Mouse (Mus musculus) ES-Bruce4 (cell line): Measurements from ENCODE around the gene Plekhg4. TPM values are rescaled to one million over a fixed set of nuclear protein-coding genes. Genes with fewer than 3 reads are reported as not detected.

ENCODE experiments used
- H3K27ac ChIP-seq: 2 replicates; pipeline ENCODE4 v1.5.1; 2012; ENCODE audit warnings: low read length, inconsistent platforms; ENCODE audit not compliant: insufficient read depth
- H3K27me3 ChIP-seq: 2 replicates; pipeline ENCODE4 v1.6.1; 2012; ENCODE audit warnings: mild to moderate bottlenecking, low read length, inconsistent platforms; ENCODE audit not compliant: control insufficient read depth, poor library complexity, insufficient read depth, severe bottlenecking
- H3K36me3 ChIP-seq: 2 replicates; pipeline ENCODE4 v1.6.1; 2012; ENCODE audit warnings: inconsistent platforms, mild to moderate bottlenecking, low read length, moderate library complexity; ENCODE audit not compliant: control insufficient read depth, poor library complexity, insufficient read depth, severe bottlenecking
- H3K4me1 ChIP-seq: one replicate; pipeline ENCODE4 v1.8.1; 2011; ENCODE audit warnings: low read length; ENCODE audit not compliant: control insufficient read depth, insufficient read depth
- H3K4me3 ChIP-seq: 2 replicates; pipeline ENCODE4 v1.5.1; 2011; ENCODE audit warnings: low read depth, mild to moderate bottlenecking, low read length
- H3K9ac ChIP-seq: 2 replicates; pipeline ENCODE4 v1.6.1; 2012; ENCODE audit warnings: low read depth, mild to moderate bottlenecking, inconsistent platforms; ENCODE audit not compliant: poor library complexity, severe bottlenecking
- H3K9me3 ChIP-seq: replicated peaks from 2 replicates; pipeline ENCODE4 v1.6.1; 2012; ENCODE audit warnings: mild to moderate bottlenecking, low read length, inconsistent platforms; ENCODE audit not compliant: control insufficient read depth, poor library complexity, insufficient read depth, severe bottlenecking
- CTCF ChIP-seq: IDR thresholded peaks from one replicate; pipeline ENCODE4 v1.8.1; 2011; ENCODE audit warnings: low read depth, low read length
- EP300 ChIP-seq: IDR thresholded peaks from 2 replicates; pipeline ENCODE4 v1.6.1; 2011; ENCODE audit warnings: low read depth, low read length; ENCODE audit not compliant: insufficient read depth
- POLR2A ChIP-seq: IDR thresholded peaks from one replicate; pipeline ENCODE4 v1.8.1; 2011; ENCODE audit warnings: low read length; ENCODE audit not compliant: insufficient read depth
- polyA plus RNA-seq: library from polyadenylated mRNA; stranded (reverse); fragments of >200 nt; gene quantifications from 2 replicates; pipeline ENCODE4 v1.2.4, GENCODE M21; 2011; ENCODE audit warnings: low read depth; ENCODE audit not compliant: missing spikeins, insufficient read depth, insufficient read length

Gene Plekhg4
- polyA plus RNA-seq, 1 experiment = 3.2 TPM

GRCm38 (mm10) chr8:105331931-105332330, 41.1 kb upstream of the Plekhg4 start:
- Histone ChIP-seq H3K9ac (no peak overlapping the region), H3K4me3 (no peak overlapping the region), H3K4me1 (peaks cover 3% of the 10 kb centered on the region), H3K9me3 (no peaks in the 10 kb centered on the region), H3K36me3 (peaks cover 35% of the 10 kb centered on the region), H3K27ac (no peak overlapping the region), H3K27me3 (no peaks in the 10 kb centered on the region)
- no peak for TF ChIP-seq POLR2A
- no peak for TF ChIP-seq EP300
- no peak for TF ChIP-seq CTCF

- Histone ChIP-seq H3K36me3 (peaks cover 35% of the 10 kb centered on the region), H3K27me3 (no peaks in the 10 kb centered on the region), H3K9ac (no peak overlapping the region), H3K27ac (no peak overlapping the region), H3K9me3 (no peaks in the 10 kb centered on the region), H3K4me1 (peaks cover 1% of the 10 kb centered on the region), H3K4me3 (no peak overlapping the region)
- TF ChIP-seq CTCF (no peak), EP300 (no peak), POLR2A (no peak)
These were observed 40.6 kb upstream of the Plekhg4 start for GRCm38 (mm10) chr8:105332523-105332922.

DNA sequence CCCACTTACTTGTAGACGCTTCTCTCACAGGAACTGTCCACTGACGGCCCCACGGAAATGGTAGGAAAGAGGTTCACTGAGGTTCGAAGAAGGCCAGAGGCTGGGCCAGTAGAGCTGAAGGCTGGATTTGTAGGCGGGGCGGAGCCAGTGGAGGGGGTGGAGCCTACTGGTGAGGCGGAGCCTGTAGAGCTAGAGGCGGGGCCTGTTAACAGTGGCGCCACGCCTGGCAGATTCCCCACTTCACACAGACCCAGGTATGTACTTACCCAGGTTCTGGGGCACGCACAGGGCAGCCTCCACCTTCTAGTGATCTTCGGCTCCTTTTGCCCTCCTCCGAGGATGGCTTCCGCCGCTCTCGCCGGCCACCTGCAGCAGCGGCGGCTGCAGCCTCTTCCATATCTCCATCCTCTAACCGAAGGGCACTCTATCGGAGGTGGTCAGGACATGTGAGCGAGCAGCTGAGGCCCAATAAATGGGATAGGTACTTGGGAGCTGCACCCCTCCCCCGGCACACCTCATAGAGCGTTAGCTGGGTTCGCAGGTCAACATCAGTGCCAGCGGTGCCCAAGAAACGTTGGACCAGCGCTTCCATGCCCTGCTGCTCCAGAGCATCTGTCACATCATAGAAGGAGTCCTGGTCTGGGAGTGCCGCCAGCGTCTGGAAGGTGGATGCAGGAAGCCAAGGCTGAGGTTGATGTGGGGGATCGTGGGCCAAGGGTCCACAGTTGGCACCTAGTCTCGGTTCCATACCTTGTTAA, 36.5 kb upstream of the Plekhg4 start:
- Histone ChIP-seq H3K9me3 (no peaks in the 10 kb centered on the region), H3K4me1 (peaks cover 5% of the 10 kb centered on the region), H3K27me3 (no peaks in the 10 kb centered on the region), H3K9ac (peak overlapping the region; percentile 11; the same call in 1 of the 2 replicates), H3K27ac (no peak overlapping the region), H3K36me3 (peaks cover 7% of the 10 kb centered on the region), H3K4me3 (peak overlapping the region; percentile 50)
- TF ChIP-seq POLR2A (no peak), EP300 (no peak), CTCF (no peak)

GRCm38 (mm10) chr8:105338992-105339391, 34.1 kb upstream of the Plekhg4 start:
- H3K4me3 ChIP-seq = no peak overlapping the region
- H3K27ac ChIP-seq = no peak overlapping the region
- TF ChIP-seq POLR2A (no peak), CTCF (no peak), EP300 (no peak)
- H3K4me1 ChIP-seq = peaks cover 8% of the 10 kb centered on the region
- no peaks in the 10 kb centered on the region for H3K9me3 ChIP-seq
- no peak overlapping the region for H3K9ac ChIP-seq
- no peaks in the 10 kb centered on the region for H3K27me3 ChIP-seq
- peaks cover 4% of the 10 kb centered on the region for H3K36me3 ChIP-seq

- no peak overlapping the region for H3K9ac ChIP-seq
- no peak overlapping the region for H3K27ac ChIP-seq
- H3K4me1 ChIP-seq = peaks cover 8% of the 10 kb centered on the region
- H3K4me3 ChIP-seq = no peak overlapping the region
- TF ChIP-seq CTCF (no peak), EP300 (no peak), POLR2A (no peak)
- H3K36me3 ChIP-seq = no peaks in the 10 kb centered on the region; the same call in 1 of the 2 replicates
- H3K27me3 ChIP-seq = no peaks in the 10 kb centered on the region
- H3K9me3 ChIP-seq = no peaks in the 10 kb centered on the region
These were observed 33.0 kb upstream of the Plekhg4 start for GRCm38 (mm10) chr8:105339886-105340635.

GRCm38 (mm10) chr8:105341399-105341798, 31.7 kb upstream of the Plekhg4 start:
- no peak for TF ChIP-seq CTCF
- TF ChIP-seq POLR2A = no peak
- TF ChIP-seq EP300 = no peak
- peaks cover 8% of the 10 kb centered on the region for H3K4me1 ChIP-seq
- H3K36me3 ChIP-seq = no peaks in the 10 kb centered on the region; the same call in 1 of the 2 replicates
- H3K27me3 ChIP-seq = no peaks in the 10 kb centered on the region
- H3K4me3 ChIP-seq = no peak overlapping the region
- H3K9ac ChIP-seq = no peak overlapping the region
- no peak overlapping the region for H3K27ac ChIP-seq
- H3K9me3 ChIP-seq = no peaks in the 10 kb centered on the region
